Mouse (Mus musculus) urinary bladder, adult 18-20 months (tissue): ENCODE results near the gene Plch1.

Experiments
- DNase-seq, 2 experiments: peaks; one replicate each; pipeline ENCODE4 v3.0.0; 2022; ENCODE audit warnings: low spot score in 2 of 2, mixed read lengths in 2 of 2

Gene Plch1

DNA sequence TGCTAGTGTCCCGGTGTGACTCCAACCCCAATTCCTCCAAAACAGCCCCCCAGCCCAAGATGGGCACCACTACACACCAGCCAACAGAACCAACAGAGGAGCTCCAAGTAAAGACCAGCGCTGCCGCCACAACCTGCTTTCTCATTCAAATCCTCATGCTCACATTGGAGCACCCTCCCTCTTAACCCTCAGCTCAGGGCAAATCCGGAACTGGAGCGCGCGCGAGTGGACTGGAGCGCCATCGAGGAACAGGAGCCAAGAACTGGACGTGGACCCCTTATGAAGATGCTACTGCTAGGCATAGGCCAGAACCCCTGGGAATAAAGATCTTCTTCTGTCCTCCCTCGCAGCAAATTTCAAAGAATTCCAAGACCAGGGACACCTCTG, at the start of gene Plch1:
Gene Plch1 (minus strand): TSS at position 164 of the 387 bp plus-strand sequence.
- peak; percentile 3 to 33 for DNase-seq

DNA sequence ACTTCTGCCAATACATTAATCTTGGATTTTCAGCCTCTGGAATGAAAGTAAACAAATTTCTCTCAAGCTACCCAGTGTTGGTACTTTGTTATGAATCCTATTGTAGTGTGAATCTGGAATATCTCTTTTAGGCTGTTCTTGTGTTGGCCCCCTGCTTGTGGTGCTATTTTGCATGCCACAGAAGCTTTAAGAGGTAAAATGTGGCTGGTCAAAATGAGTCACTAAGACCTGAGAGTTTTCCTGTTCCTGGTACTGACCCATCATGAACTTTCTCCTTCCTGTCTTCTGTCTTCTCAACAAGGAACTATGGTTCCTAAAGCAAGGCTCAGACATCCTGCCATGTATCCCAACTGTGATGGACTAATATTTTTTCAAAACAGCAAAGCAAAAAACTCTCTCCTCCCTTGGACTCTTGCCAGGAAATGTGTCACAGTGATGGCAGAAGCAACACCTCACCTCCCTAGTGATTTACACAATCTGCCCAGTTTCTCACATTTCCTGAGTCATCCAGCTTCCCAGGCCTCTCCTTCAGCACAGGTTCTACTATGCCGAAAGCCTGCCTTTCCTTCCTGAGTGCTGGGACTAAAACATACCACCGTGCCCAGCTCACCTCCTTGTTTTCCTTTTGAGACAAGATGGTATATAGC, 42.1 kb upstream of the Plch1 start:
- no peak for DNase-seq

GRCm38 (mm10) chr3:63938928-63939327, 39.7 kb upstream of the Plch1 start:
- DNase-seq = no peak

GRCm38 (mm10) chr3:63928878-63929859, 29.9 kb upstream of the Plch1 start, which contains the start of gene E130311K13Rik:
E130311K13Rik (minus strand) TSS chr3:63929472.
- DNase-seq = peak; percentile 78 to 94

- no peak for DNase-seq
Observed at GRCm38 (mm10) chr3:63919634-63920033, 20.4 kb upstream of the Plch1 start.

DNA sequence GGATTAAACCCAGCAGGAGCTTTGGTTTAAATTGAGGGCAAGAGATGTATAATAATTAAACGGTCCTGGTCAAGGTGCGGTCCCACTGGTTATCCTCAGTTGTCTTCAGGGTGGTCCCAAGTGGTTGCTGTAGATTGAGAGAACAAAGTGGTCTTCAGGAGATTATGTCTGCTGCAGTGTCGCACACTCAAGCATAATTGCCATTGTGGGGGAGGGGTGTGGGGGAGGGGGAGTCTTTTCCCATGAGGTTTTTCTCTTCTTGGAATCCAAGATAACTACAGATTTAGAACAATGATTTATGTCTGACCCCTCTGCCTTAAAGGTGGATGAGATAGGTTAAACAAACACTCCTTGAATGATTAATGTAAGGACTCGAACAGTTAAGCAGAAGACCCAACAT, 11.0 kb upstream of the Plch1 start:
- DNase-seq = no peak

DNA sequence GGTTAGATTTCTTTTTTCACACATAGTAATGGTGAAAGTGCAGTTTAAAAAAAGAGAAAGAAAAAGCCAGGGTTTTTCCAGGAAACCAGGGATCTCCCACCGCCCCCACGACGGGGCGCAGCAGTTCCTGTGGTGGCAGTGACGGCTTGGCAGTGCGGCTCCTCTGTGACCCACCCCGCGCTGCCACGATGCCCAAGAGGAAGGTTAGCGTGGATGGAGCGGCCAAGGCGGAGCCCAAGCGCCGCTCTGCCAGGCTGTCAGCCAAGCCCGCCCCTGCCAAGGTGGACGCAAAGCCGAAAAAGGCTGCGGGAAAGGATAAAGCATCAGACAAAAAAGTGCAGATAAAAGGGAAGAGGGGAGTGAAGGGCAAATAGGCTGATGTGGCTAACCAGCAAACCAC, 6.0 kb upstream of the Plch1 start:
- DNase-seq = no peak

DNA sequence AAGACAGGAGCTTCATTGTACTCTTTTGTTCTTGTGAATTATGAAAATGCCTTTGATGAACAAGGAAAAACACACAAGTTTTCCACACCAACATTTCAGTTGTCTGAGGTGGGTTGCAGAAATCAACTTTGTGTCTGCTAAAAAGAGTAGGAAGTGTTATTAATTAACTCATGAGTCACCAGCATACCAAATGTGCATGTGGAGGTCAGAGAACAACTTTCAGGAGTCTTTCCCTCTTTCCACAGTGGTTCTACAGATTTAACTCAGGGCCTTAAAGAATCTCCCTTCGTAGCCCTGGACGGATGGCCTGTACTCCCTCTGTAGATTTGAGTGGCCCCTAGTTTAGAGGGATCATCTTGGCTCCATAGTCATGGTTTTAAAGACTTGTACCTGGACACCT, 4.9 kb upstream of the Plch1 start:
- DNase-seq = no peak

- no peak for DNase-seq
Observed at GRCm38 (mm10) chr3:63900021-63900571, 824 bp upstream of the Plch1 start.

DNA sequence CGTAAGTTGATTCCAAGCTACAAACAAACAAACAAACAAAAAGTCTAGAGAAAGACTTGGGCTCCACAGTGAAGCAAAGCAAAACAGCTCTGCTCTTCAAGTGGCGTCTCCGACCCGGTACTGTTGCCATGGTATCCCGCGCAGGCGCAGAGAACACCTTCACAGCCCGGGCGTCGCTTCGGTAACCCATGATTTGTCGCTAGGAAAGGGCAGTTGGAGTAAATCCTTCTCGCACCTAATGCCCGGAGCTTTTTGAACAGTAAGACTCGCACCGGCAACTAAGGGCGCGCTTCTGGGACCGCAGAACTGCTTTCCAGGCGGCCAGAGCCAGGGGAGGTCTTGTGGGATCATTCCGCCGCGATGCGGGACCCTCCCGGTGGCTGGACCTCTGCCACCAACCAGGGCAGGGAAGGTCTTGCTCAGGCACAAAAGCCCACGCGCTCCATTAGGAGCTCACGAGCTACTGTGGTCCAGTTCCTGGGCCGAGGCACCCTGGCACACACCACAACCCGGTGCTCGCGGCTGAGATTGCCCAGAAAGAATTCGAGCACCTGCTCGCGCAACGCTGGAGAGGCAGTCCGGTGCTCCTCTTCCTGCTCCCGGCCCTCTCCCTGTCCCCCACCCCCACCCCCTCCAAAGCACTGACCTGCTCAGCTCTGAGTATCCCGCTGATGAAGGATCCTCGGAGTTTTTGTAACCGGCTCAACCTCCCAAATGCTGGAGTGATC, 527 bp downstream of the Plch1 start:
- peak; percentile 37 to 41 for DNase-seq

DNA sequence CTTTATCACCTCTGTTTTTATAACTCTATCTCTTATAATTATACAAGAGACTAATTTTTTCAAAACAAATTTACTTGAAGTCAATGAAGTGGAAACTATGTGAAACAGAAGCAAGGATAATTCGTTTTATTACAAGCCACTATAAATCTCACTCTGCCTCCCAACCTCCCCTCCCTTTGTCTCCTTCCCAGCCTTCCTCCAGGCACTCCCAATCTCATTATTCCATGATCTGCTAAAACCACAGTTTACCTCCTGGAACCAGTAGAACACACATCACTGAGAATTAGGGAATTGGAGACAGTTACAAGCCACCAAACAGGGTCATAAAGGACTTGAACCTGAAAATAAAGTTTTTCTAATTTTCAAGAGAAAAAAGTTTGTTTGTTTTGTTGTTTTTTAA, 2.1 kb downstream of the Plch1 start:
- DNase-seq = no peak

- DNase-seq = no peak
Observed at GRCm38 (mm10) chr3:63896303-63896702, 3.0 kb downstream of the Plch1 start.

- DNase-seq = no peak
Observed at GRCm38 (mm10) chr3:63895786-63896185, 3.5 kb downstream of the Plch1 start.

GRCm38 (mm10) chr3:63893677-63894076, 5.6 kb downstream of the Plch1 start:
- DNase-seq = no peak

GRCm38 (mm10) chr3:63892154-63892553, 7.1 kb downstream of the Plch1 start:
- no peak for DNase-seq

- DNase-seq = no peak
Observed at GRCm38 (mm10) chr3:63881065-63881464, 18.2 kb downstream of the Plch1 start.

DNA sequence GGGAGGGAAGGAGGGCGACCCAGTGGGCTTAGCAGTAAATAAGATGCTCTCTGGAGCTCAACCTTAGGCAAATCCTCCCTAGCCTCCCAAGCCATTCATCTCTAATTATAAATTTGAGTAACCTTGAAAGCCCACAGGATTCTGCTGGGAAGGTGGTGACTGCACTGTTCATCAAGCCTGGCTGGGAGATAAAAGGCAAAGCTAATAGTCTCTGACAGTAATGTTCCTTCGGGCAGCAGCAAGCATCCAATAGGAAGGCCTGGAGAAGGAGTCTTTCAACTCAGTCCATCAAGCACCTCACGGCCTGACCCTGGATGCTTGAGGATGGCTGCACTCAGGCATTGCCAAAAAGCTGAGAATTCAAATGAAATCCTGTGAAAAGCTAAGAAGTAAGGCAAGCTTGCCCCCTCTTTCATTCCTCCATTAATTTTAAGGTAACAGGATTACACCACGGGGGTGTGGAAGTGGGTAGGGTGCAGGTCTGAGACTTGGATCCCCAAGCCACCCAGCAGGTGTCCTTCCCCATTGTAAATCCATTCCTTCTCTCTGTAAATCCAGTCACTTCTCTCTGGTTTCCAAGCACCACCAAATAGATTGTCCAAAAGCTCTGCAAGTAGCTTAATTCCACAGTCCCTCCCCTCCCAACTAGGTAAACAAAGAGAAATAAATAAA, 20.1 kb downstream of the Plch1 start:
- DNase-seq = no peak

- DNase-seq = no peak
Observed at GRCm38 (mm10) chr3:63872818-63873217, 26.5 kb downstream of the Plch1 start.

GRCm38 (mm10) chr3:63871249-63871648, 28.0 kb downstream of the Plch1 start:
- DNase-seq = no peak

- peak in 1 of 2 experiments; percentile 3 for DNase-seq
Observed at GRCm38 (mm10) chr3:63868285-63868684, 31.0 kb downstream of the Plch1 start.

DNA sequence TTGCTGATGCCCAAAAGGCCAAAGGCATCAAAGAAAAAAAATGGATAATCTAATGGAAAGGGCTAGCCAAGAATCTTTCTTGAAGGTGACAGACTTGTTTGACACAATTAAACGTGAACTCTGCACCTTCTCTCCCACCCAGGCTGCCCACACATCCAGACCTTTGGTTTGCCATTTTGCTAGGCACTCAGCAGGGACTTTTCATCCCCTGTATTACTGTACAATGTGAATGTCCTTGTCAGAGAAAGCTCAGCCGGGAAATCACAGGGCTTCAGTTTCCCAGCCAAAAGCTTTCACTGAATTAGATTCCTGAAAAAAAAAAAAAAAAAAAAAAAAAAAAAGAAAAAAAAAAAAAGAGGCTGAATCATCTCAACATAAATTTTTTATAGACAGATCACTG, 34.2 kb downstream of the Plch1 start:
- no peak for DNase-seq
